Mouse (Mus musculus) kidney, embryonic 16.5 days (tissue): ENCODE data around the gene Sdc1. TPM values are rescaled to one million over a fixed set of nuclear protein-coding genes. Genes with fewer than 3 reads are reported as not detected.

Experiments used
- ATAC-seq: fragments of 200-750 bp; cut with Nextera tagmentation; 2 replicates; pipeline ENCODE4 v1.8.0; 2017; ENCODE audit warnings: moderate TSS enrichment; ENCODE audit not compliant: low FRiP score, low TSS enrichment
- H3K27ac ChIP-seq: fragments of 300-500 bp; sonication (generic); 2 replicates; pipeline ENCODE4 v1.5.1; 2014; ENCODE audit warnings: low read length
- H3K27me3 ChIP-seq: fragments of 300-500 bp; sonication (generic); 2 replicates; pipeline ENCODE4 v1.6.1; 2014; ENCODE audit warnings: low read length, control low read depth, mixed read lengths; ENCODE audit not compliant: insufficient read depth
- H3K36me3 ChIP-seq: fragments of 300-500 bp; sonication (generic); 2 replicates; pipeline ENCODE4 v1.6.1; 2014; ENCODE audit warnings: low read length, control low read depth, mixed read lengths; ENCODE audit not compliant: insufficient read depth
- H3K4me1 ChIP-seq: fragments of 300-500 bp; sonication (generic); 2 replicates; pipeline ENCODE4 v1.6.1; 2014; ENCODE audit warnings: low read length, control low read depth, mixed read lengths; ENCODE audit not compliant: insufficient read depth
- H3K4me2 ChIP-seq: fragments of 300-500 bp; sonication (generic); replicated peaks from 2 replicates; pipeline ENCODE4 v1.6.1; 2014; ENCODE audit warnings: low read depth, low read length
- H3K4me3 ChIP-seq: fragments of 300-500 bp; sonication (generic); 2 replicates; pipeline ENCODE4 v1.5.1; 2014; ENCODE audit warnings: mild to moderate bottlenecking, low read length
- H3K9ac ChIP-seq: fragments of 300-500 bp; sonication (generic); replicated peaks from 2 replicates; pipeline ENCODE4 v1.6.1; 2014; ENCODE audit warnings: low read length
- H3K9me3 ChIP-seq: fragments of 300-500 bp; sonication (generic); 2 replicates; pipeline ENCODE4 v1.6.1; 2016; ENCODE audit warnings: low read length, control low read depth
- WGBS: fragments of 180-500 bp; shearing (Covaris S2); extraction: QIAGEN DNeasy Blood & Tissue Kit; methylation state at CpG from one replicate; pipeline ENCODE4 v1.1.7; 2014; 5-methylcytosine and 5-hydroxymethylcytosine counted together
- polyA plus RNA-seq: library from polyadenylated mRNA; unstranded; fragments of >200 nt; fragmentation: Nextera tagmentation; extraction: Ambion mirVana; gene quantifications from 2 replicates; pipeline ENCODE4 v1.2.1, GENCODE M21; 2015

The Sdc1 gene
- polyA plus RNA-seq, 1 experiment from 2014 or later, result 66.9 TPM

- peaks cover 10% of the 10 kb centered on the region for H3K4me1 ChIP-seq
- no peaks in the 10 kb centered on the region for H3K27me3 ChIP-seq
- no peaks in the 10 kb centered on the region for H3K9me3 ChIP-seq
- WGBS, result 64% methylated on average over 7 of the region's 7 CpGs
- no peak overlapping the region for H3K4me2 ChIP-seq
- no peaks in the 10 kb centered on the region for H3K36me3 ChIP-seq
- no peak overlapping the region for H3K4me3 ChIP-seq
- H3K9ac ChIP-seq, result no peak overlapping the region
- no peak for ATAC-seq
- no peak overlapping the region for H3K27ac ChIP-seq
Observed at GRCm38 (mm10) chr12:8842725-8843124, 71.6 kb downstream of the Sdc1 start.

Other genes with a start within 250 kb of the Sdc1 start
- not detected in 2 replicates for gene Slc7a15, start 172.3 kb upstream of the Sdc1 start, polyA plus RNA-seq
- gene Pum2, start 97.2 kb upstream of the Sdc1 start, polyA plus RNA-seq, result 48.0 and 49.5 TPM in 2 replicates
- 327 and 343 TPM in 2 replicates for gene Laptm4a, start 150.3 kb downstream of the Sdc1 start, polyA plus RNA-seq
- 0.53 and 0.57 TPM in 2 replicates for gene Matn3, start 176.6 kb downstream of the Sdc1 start, polyA plus RNA-seq
- gene Wdr35, start 202.6 kb downstream of the Sdc1 start, polyA plus RNA-seq, result 21.0 and 22.3 TPM in 2 replicates